Mouse (Mus musculus): ENCODE results near the gene Htatip2. TPM values are rescaled to one million over a fixed set of nuclear protein-coding genes. Genes with fewer than 3 reads are reported as not detected.

Htatip2 gene
- polyA plus RNA-seq, 1 experiment from 2014 or later = 3.0 TPM

- Histone ChIP-seq H3K27me3 (replicated peaks) (no peaks in the 10 kb centered on the region), H3K4me3 (no peak overlapping the region), H3K4me2 (no peak overlapping the region), H3K36me3 (replicated peaks) (peaks cover 16% of the 10 kb centered on the region), H3K9ac (no peak overlapping the region), H3K4me1 (no peaks in the 10 kb centered on the region), H3K27ac (no peak overlapping the region), H3K9me3 (no peaks in the 10 kb centered on the region)
- WGBS = 92% methylated on average over 2 of the region's 2 CpGs
- ATAC-seq (replicated peaks) = no peak
These were observed 35.4 kb downstream of the Htatip2 start for GRCm38 (mm10) chr7:49794304-49794703.

GRCm38 (mm10) chr7:49797171-49797570, 38.3 kb downstream of the Htatip2 start:
- H3K36me3 ChIP-seq (replicated peaks) = peaks cover 16% of the 10 kb centered on the region; the same call in 1 of the 2 replicates
- no peak overlapping the region for H3K27ac ChIP-seq
- H3K4me2 ChIP-seq = no peak overlapping the region
- H3K9me3 ChIP-seq = no peaks in the 10 kb centered on the region
- ATAC-seq (replicated peaks) = no peak
- H3K4me1 ChIP-seq = no peaks in the 10 kb centered on the region
- H3K27me3 ChIP-seq (replicated peaks) = no peaks in the 10 kb centered on the region
- WGBS = 88% methylated on average over 1 of the region's 1 CpGs
- no peak overlapping the region for H3K4me3 ChIP-seq
- no peak overlapping the region for H3K9ac ChIP-seq

- WGBS = 87% methylated on average over 6 of the region's 6 CpGs
- Histone ChIP-seq H3K4me1 (no peaks in the 10 kb centered on the region), H3K9me3 (no peaks in the 10 kb centered on the region), H3K4me2 (no peak overlapping the region), H3K27ac (no peak overlapping the region), H3K9ac (no peak overlapping the region), H3K4me3 (no peak overlapping the region), H3K27me3 (replicated peaks) (no peaks in the 10 kb centered on the region), H3K36me3 (replicated peaks) (no peaks in the 10 kb centered on the region; the same call in 1 of the 2 replicates)
- ATAC-seq (replicated peaks) = no peak
These were observed 44.6 kb downstream of the Htatip2 start for GRCm38 (mm10) chr7:49803511-49803910.

- Histone ChIP-seq H3K27ac (no peak overlapping the region), H3K4me3 (no peak overlapping the region), H3K4me1 (no peaks in the 10 kb centered on the region), H3K9me3 (no peaks in the 10 kb centered on the region), H3K36me3 (replicated peaks) (no peaks in the 10 kb centered on the region), H3K4me2 (no peak overlapping the region), H3K9ac (no peak overlapping the region), H3K27me3 (replicated peaks) (no peaks in the 10 kb centered on the region)
- no peak for ATAC-seq (replicated peaks)
- 80% methylated on average over 5 of the region's 5 CpGs for WGBS
These were observed 45.8 kb downstream of the Htatip2 start for GRCm38 (mm10) chr7:49804638-49805165.

- 84% methylated on average over 3 of the region's 3 CpGs for WGBS
- Histone ChIP-seq H3K27ac (no peak overlapping the region), H3K9me3 (no peaks in the 10 kb centered on the region), H3K9ac (no peak overlapping the region), H3K36me3 (replicated peaks) (no peaks in the 10 kb centered on the region), H3K4me1 (no peaks in the 10 kb centered on the region), H3K27me3 (replicated peaks) (no peaks in the 10 kb centered on the region), H3K4me2 (no peak overlapping the region), H3K4me3 (no peak overlapping the region)
- ATAC-seq (replicated peaks) = no peak
These were observed 46.7 kb downstream of the Htatip2 start for GRCm38 (mm10) chr7:49805618-49806017.

GRCm38 (mm10) chr7:49807093-49807682, 48.3 kb downstream of the Htatip2 start:
- no peak for ATAC-seq (replicated peaks)
- Histone ChIP-seq H3K27me3 (replicated peaks) (no peaks in the 10 kb centered on the region), H3K4me1 (no peaks in the 10 kb centered on the region), H3K9me3 (no peaks in the 10 kb centered on the region), H3K4me3 (no peak overlapping the region), H3K4me2 (no peak overlapping the region), H3K36me3 (replicated peaks) (no peaks in the 10 kb centered on the region), H3K9ac (no peak overlapping the region), H3K27ac (no peak overlapping the region)
- 88% methylated on average over 9 of the region's 9 CpGs for WGBS

GRCm38 (mm10) chr7:49807846-49808622, 49.1 kb downstream of the Htatip2 start:
- no peak overlapping the region for H3K9ac ChIP-seq
- no peaks in the 10 kb centered on the region for H3K27me3 ChIP-seq (replicated peaks)
- no peaks in the 10 kb centered on the region for H3K9me3 ChIP-seq
- no peak overlapping the region for H3K4me2 ChIP-seq
- H3K36me3 ChIP-seq (replicated peaks) = no peaks in the 10 kb centered on the region
- ATAC-seq (replicated peaks) = 0 out of 2 replicates have a peak, but pooled peaks have one; percentile 20
- no peak overlapping the region for H3K4me3 ChIP-seq
- H3K4me1 ChIP-seq = no peaks in the 10 kb centered on the region
- WGBS = 76% methylated on average over 17 of the region's 17 CpGs
- H3K27ac ChIP-seq = no peak overlapping the region

- H3K9me3 ChIP-seq = no peaks in the 10 kb centered on the region
- H3K4me2 ChIP-seq = no peak overlapping the region
- H3K4me1 ChIP-seq = no peaks in the 10 kb centered on the region
- ATAC-seq (replicated peaks) = no peak
- no peak overlapping the region for H3K4me3 ChIP-seq
- WGBS = 92% methylated on average over 6 of the region's 6 CpGs
- H3K9ac ChIP-seq = no peak overlapping the region
- no peak overlapping the region for H3K27ac ChIP-seq
- H3K27me3 ChIP-seq (replicated peaks) = no peaks in the 10 kb centered on the region
- H3K36me3 ChIP-seq (replicated peaks) = no peaks in the 10 kb centered on the region
These were observed 50.2 kb downstream of the Htatip2 start for GRCm38 (mm10) chr7:49809100-49809499.

GRCm38 (mm10) chr7:49809562-49809961, 50.6 kb downstream of the Htatip2 start:
- H3K36me3 ChIP-seq (replicated peaks) = no peaks in the 10 kb centered on the region
- H3K27ac ChIP-seq = no peak overlapping the region
- ATAC-seq (replicated peaks) = no peak
- no peaks in the 10 kb centered on the region for H3K9me3 ChIP-seq
- H3K9ac ChIP-seq = no peak overlapping the region
- WGBS = 70% methylated on average over 3 of the region's 3 CpGs
- H3K4me1 ChIP-seq = no peaks in the 10 kb centered on the region
- no peak overlapping the region for H3K4me2 ChIP-seq
- no peaks in the 10 kb centered on the region for H3K27me3 ChIP-seq (replicated peaks)
- no peak overlapping the region for H3K4me3 ChIP-seq

- H3K9me3 ChIP-seq = no peaks in the 10 kb centered on the region
- no peak overlapping the region for H3K9ac ChIP-seq
- WGBS = 63% methylated on average over 4 of the region's 4 CpGs
- no peaks in the 10 kb centered on the region for H3K36me3 ChIP-seq (replicated peaks)
- H3K27ac ChIP-seq = no peak overlapping the region
- H3K4me1 ChIP-seq = no peaks in the 10 kb centered on the region
- no peak overlapping the region for H3K4me3 ChIP-seq
- H3K27me3 ChIP-seq (replicated peaks) = no peaks in the 10 kb centered on the region
- H3K4me2 ChIP-seq = no peak overlapping the region
- ATAC-seq (replicated peaks) = 0 out of 2 replicates have a peak, but pooled peaks have one; percentile 22
These were observed 52.4 kb downstream of the Htatip2 start for GRCm38 (mm10) chr7:49811346-49811745.

- Histone ChIP-seq H3K36me3 (replicated peaks) (0 out of 2 replicates have a peak, but pooled peaks cover 2% of the 10 kb centered on the region), H3K27ac (peak overlapping the region; percentile 29; the same call in 1 of the 2 replicates), H3K4me1 (peaks cover 15% of the 10 kb centered on the region), H3K4me3 (no peak overlapping the region), H3K9ac (no peak overlapping the region), H3K27me3 (replicated peaks) (no peaks in the 10 kb centered on the region), H3K9me3 (no peaks in the 10 kb centered on the region), H3K4me2 (no peak overlapping the region)
- ATAC-seq (replicated peaks) = peak; percentile 70
- 6% methylated on average over 4 of the region's 4 CpGs for WGBS
These were observed 60.5 kb downstream of the Htatip2 start for GRCm38 (mm10) chr7:49819393-49819792.

- no peaks in the 10 kb centered on the region for H3K27me3 ChIP-seq (replicated peaks)
- H3K4me2 ChIP-seq = no peak overlapping the region
- no peak for ATAC-seq (replicated peaks)
- no peak overlapping the region for H3K9ac ChIP-seq
- 0 out of 2 replicates have a peak, but pooled peaks cover 2% of the 10 kb centered on the region for H3K36me3 ChIP-seq (replicated peaks)
- H3K4me3 ChIP-seq = no peak overlapping the region
- H3K4me1 ChIP-seq = peaks cover 15% of the 10 kb centered on the region
- H3K27ac ChIP-seq = no peak overlapping the region
- WGBS = 87% methylated on average over 1 of the region's 1 CpGs
- H3K9me3 ChIP-seq = no peaks in the 10 kb centered on the region
These were observed 62.5 kb downstream of the Htatip2 start for GRCm38 (mm10) chr7:49821370-49821769.

Data from midbrain, embryonic 15.5 days (tissue).